Mouse (Mus musculus) brain, adult 2 months (tissue): ENCODE measurements around the gene Il13ra2.
"Not testable (repeated sequence)": the region's sequence is repeated elsewhere in the genome, so short reads cannot be mapped to it uniquely, and the experiment has no call there.

Source experiments
- DNase-seq: peaks from one replicate; pipeline ENCODE4 v3.0.0; 2011; ENCODE audit warnings: low read depth, low spot score

Gene Il13ra2

GRCm38 (mm10) chrX:147429129-147429528 lies at the start of gene Il13ra2:
Gene Il13ra2 (minus strand): TSS chrX:147429192.
- no peak for DNase-seq

GRCm38 (mm10) chrX:147453610-147454009 lies 24.6 kb upstream of the Il13ra2 start, which contains the start of gene Vmn1r239-ps:
Gene Vmn1r239-ps (minus strand): TSS chrX:147453710.
- DNase-seq: not testable (repeated sequence)

DNA sequence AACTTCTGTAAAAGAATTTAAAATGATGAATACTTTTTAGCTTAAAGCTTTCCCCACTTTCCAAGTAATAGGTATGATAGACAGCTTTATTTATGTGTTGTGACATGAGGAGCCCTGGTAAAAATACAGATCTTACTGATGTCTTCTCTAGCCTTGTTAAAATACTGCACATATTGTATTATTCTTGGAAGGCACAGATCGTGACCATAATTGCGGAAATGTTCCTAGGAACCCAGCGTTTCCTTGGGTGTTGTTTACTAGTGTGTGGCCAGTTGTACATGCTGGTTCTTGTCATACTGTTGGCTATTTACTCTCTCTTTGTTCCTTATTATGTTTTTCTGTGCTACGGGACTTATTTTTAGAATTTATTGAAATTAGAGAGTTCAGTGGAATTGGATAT lies 14.4 kb upstream of the Il13ra2 start:
- DNase-seq: no peak

- no peak for DNase-seq
Observed at GRCm38 (mm10) chrX:147435400-147435799, 6.4 kb upstream of the Il13ra2 start.

DNA sequence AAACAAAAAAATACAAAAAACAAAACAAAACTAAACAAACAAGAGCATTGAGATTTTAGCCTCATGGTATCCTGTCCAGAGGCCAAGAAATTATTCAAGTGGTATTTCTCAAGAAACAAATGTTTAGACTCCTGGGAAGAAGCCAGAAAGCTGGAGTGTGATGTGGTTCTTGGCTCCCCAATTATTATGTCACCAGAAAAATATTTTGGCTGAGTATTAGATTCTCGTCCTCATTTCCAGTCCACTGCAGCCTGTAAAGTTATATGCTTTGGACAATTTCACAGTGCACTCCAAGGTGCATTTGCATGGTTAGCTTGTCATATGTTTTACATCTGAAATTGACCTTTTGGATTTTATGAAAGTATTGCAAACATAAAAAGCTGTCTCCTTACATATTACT lies 761 bp upstream of the Il13ra2 start:
- peak; percentile 2 for DNase-seq

DNA sequence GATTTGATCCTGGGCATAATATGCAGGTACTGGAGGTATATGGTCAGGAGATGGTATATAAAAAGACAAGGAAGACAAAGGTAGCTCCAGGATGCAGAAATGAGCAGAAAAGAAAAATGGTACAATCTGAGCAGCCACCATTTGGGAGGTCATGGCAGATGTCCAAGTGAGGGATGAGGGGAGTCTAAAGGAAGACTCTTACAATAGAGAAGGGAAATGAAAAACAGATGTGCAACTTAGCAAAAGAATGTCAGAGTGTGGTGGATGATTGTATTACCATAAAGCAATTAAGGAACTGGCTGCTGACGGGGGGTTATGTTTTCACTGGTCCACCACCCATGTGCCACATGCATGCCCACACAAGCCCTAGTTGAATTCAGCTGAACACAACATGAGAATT lies 35.5 kb downstream of the Il13ra2 start:
- no peak for DNase-seq

DNA sequence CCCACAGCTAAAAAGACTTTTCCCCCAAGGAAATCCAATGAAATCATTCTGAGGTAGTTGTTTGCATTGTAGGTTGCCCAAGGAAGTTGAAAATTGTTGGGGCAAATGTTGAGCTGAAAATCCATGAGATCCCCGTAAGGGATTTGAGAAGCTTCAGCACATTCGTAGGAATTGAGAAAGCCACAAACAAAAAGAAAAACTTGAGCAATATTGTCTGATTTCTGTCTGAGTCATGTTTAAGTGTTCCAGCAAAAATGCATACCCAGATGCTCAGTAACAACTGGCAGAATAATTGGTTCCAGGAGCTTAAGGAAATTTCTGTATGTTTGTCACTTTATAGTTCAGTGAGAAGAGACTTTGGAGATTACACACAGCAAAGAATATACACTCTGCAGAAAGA lies 79.8 kb downstream of the Il13ra2 start:
- no peak for DNase-seq
